Mouse (Mus musculus) hindbrain, embryonic 11.5 days (tissue): ENCODE measurements around the gene Ciao2b. TPM values are rescaled to one million over a fixed set of nuclear protein-coding genes. Genes with fewer than 3 reads are reported as not detected.
"Not testable (repeated sequence)": the region's sequence is repeated elsewhere in the genome, so short reads cannot be mapped to it uniquely, and the experiment has no call there.

Experiments
- ATAC-seq: fragments of 200-750 bp; cut with Nextera tagmentation; 2 replicates; pipeline ENCODE4 v1.8.0; 2017; ENCODE audit warnings: mild to moderate bottlenecking, moderate TSS enrichment, moderate library complexity; ENCODE audit not compliant: low FRiP score
- DNase-seq: peaks from one replicate; pipeline ENCODE4 v3.0.0-alpha.2; 2015; ENCODE audit warnings: low spot score
- H3K27ac ChIP-seq: fragments of 300-500 bp; sonication (generic); 2 replicates; pipeline ENCODE4 v1.5.1; 2014; ENCODE audit warnings: mild to moderate bottlenecking, low read depth, low read length
- H3K27me3 ChIP-seq: fragments of 300-500 bp; sonication (generic); 2 replicates; pipeline ENCODE4 v1.6.1; 2014; ENCODE audit warnings: mild to moderate bottlenecking, low read length, moderate library complexity, mixed read lengths; ENCODE audit not compliant: control insufficient read depth, insufficient read depth
- H3K36me3 ChIP-seq: fragments of 300-500 bp; sonication (generic); 2 replicates; pipeline ENCODE4 v1.6.1; 2014; ENCODE audit warnings: mild to moderate bottlenecking, low read length, moderate library complexity, mixed read lengths; ENCODE audit not compliant: control insufficient read depth, insufficient read depth
- H3K4me1 ChIP-seq: fragments of 300-500 bp; sonication (generic); replicated peaks from 2 replicates; pipeline ENCODE4 v1.6.1; 2014; ENCODE audit warnings: low read length, mixed read lengths; ENCODE audit not compliant: control insufficient read depth, insufficient read depth
- H3K4me2 ChIP-seq: fragments of 300-500 bp; sonication (generic); replicated peaks from 2 replicates; pipeline ENCODE4 v1.6.1; 2014; ENCODE audit warnings: mild to moderate bottlenecking, low read depth, low read length
- H3K4me3 ChIP-seq: fragments of 300-500 bp; sonication (generic); 2 replicates; pipeline ENCODE4 v1.5.1; 2014; ENCODE audit warnings: low read depth, low read length
- H3K9ac ChIP-seq: fragments of 300-500 bp; sonication (generic); 2 replicates; pipeline ENCODE4 v1.6.1; 2014; ENCODE audit warnings: low read depth, low read length
- H3K9me3 ChIP-seq: fragments of 300-500 bp; sonication (generic); 2 replicates; pipeline ENCODE4 v1.6.1; 2016; ENCODE audit warnings: low read length; ENCODE audit not compliant: control insufficient read depth
- WGBS: fragments of 180-500 bp; shearing (Covaris S2); extraction: QIAGEN DNeasy Blood & Tissue Kit; methylation state at CpG from one replicate; pipeline ENCODE4 v1.1.7; 2014; 5-methylcytosine and 5-hydroxymethylcytosine counted together
- polyA plus RNA-seq: library from polyadenylated mRNA; unstranded; fragments of >200 nt; fragmentation: Nextera tagmentation; extraction: Ambion mirVana; gene quantifications from 2 replicates; pipeline ENCODE4 v1.2.1, GENCODE M21; 2014

Gene Ciao2b
- polyA plus RNA-seq: 99.6 and 103 TPM in 2 replicates

GRCm38 (mm10) chr8:104641426-104642323 is at the start of gene Ciao2b:
Gene Ciao2b (minus strand): TSS chr8:104641965.
- Histone ChIP-seq H3K4me1 (no peaks in the 10 kb centered on the region; the same call in 1 of the 2 replicates), H3K27ac (peak within 1 kb of the TSS; percentile 47; the same call in 1 of the 2 replicates), H3K36me3 (no peaks in the 10 kb centered on the region), H3K4me2 (peak within 1 kb of the TSS; percentile 77), H3K9ac (peak within 1 kb of the TSS; percentile 86), H3K9me3 (no peaks in the 10 kb centered on the region), H3K4me3 (peak within 1 kb of the TSS; percentile 87), H3K27me3 (no peaks in the 10 kb centered on the region)
- peak; percentile 96 for ATAC-seq
- DNase-seq: peak; percentile 89
- 1% methylated on average over 66 of the region's 66 CpGs for WGBS

GRCm38 (mm10) chr8:104688433-104688832 is 46.7 kb upstream of the Ciao2b start:
- no peak overlapping the region for H3K4me2 ChIP-seq
- H3K27ac ChIP-seq: no peak overlapping the region
- no peaks in the 10 kb centered on the region for H3K4me1 ChIP-seq
- DNase-seq: no peak
- H3K9ac ChIP-seq: no peak overlapping the region
- no peaks in the 10 kb centered on the region for H3K9me3 ChIP-seq
- H3K27me3 ChIP-seq: no peaks in the 10 kb centered on the region
- no peaks in the 10 kb centered on the region for H3K36me3 ChIP-seq
- no peak for ATAC-seq
- WGBS: 88% methylated on average over 4 of the region's 4 CpGs
- no peak overlapping the region for H3K4me3 ChIP-seq

GRCm38 (mm10) chr8:104655614-104656013 is 13.8 kb upstream of the Ciao2b start:
- Histone ChIP-seq H3K9me3 (no peaks in the 10 kb centered on the region), H3K27me3 (no peaks in the 10 kb centered on the region), H3K4me2 (no peak overlapping the region), H3K36me3 (no peaks in the 10 kb centered on the region), H3K4me3 (no peak overlapping the region), H3K27ac (no peak overlapping the region), H3K4me1 (no peaks in the 10 kb centered on the region), H3K9ac (no peak overlapping the region)
- DNase-seq: no peak
- 82% methylated on average over 4 of the region's 4 CpGs for WGBS
- no peak for ATAC-seq

- Histone ChIP-seq H3K36me3 (no peaks in the 10 kb centered on the region), H3K4me2 (no peak overlapping the region), H3K9ac (no peak overlapping the region), H3K4me1 (no peaks in the 10 kb centered on the region), H3K4me3 (no peak overlapping the region), H3K9me3 (no peaks in the 10 kb centered on the region), H3K27ac (no peak overlapping the region), H3K27me3 (no peaks in the 10 kb centered on the region)
- peak; percentile 85 for DNase-seq
- ATAC-seq: peak; percentile 76; the same call in 1 of the 2 replicates
- 4% methylated on average over 3 of the region's 3 CpGs for WGBS
Measured at GRCm38 (mm10) chr8:104654984-104655383, 13.2 kb upstream of the Ciao2b start.

GRCm38 (mm10) chr8:104644187-104644586 is 2.4 kb upstream of the Ciao2b start:
- not testable (repeated sequence) for H3K27me3 ChIP-seq, H3K27ac ChIP-seq, ATAC-seq, H3K9me3 ChIP-seq, H3K36me3 ChIP-seq, H3K9ac ChIP-seq, H3K4me1 ChIP-seq, DNase-seq, H3K4me3 ChIP-seq, H3K4me2 ChIP-seq
- WGBS: 74% methylated on average over 3 of the region's 3 CpGs

- H3K27ac ChIP-seq: no peak overlapping the region
- H3K9ac ChIP-seq: peak overlapping the region; percentile 86
- no peak for DNase-seq
- H3K4me1 ChIP-seq: no peaks in the 10 kb centered on the region; the same call in 1 of the 2 replicates
- peak overlapping the region; percentile 54 for H3K4me2 ChIP-seq
- H3K4me3 ChIP-seq: peak overlapping the region; percentile 87
- no peaks in the 10 kb centered on the region for H3K9me3 ChIP-seq
- ATAC-seq: peak; percentile 42
- H3K27me3 ChIP-seq: no peaks in the 10 kb centered on the region
- 75% methylated on average over 6 of the region's 6 CpGs for WGBS
- H3K36me3 ChIP-seq: no peaks in the 10 kb centered on the region
Measured at GRCm38 (mm10) chr8:104642324-104642654, 524 bp upstream of the Ciao2b start.

- Histone ChIP-seq H3K4me3 (peak overlapping the region; percentile 87), H3K27me3 (no peaks in the 10 kb centered on the region), H3K27ac (no peak overlapping the region), H3K9me3 (no peaks in the 10 kb centered on the region), H3K4me2 (peak overlapping the region; percentile 77), H3K36me3 (no peaks in the 10 kb centered on the region), H3K9ac (peak overlapping the region; percentile 86), H3K4me1 (no peaks in the 10 kb centered on the region; the same call in 1 of the 2 replicates)
- DNase-seq (peak; percentile 17), ATAC-seq (no peak; the same call in 1 of the 2 replicates)
- 11% methylated on average over 25 of the region's 25 CpGs for WGBS
Measured at GRCm38 (mm10) chr8:104640831-104641370, 864 bp downstream of the Ciao2b start.

GRCm38 (mm10) chr8:104640241-104640640 is 1.5 kb downstream of the Ciao2b start:
- H3K36me3 ChIP-seq: no peaks in the 10 kb centered on the region

More at GRCm38 (mm10) chr8:104640241-104640640, 1.5 kb downstream of the Ciao2b start:
- H3K4me1 ChIP-seq: no peaks in the 10 kb centered on the region; the same call in 1 of the 2 replicates
- H3K27me3 ChIP-seq: no peaks in the 10 kb centered on the region
- no peak overlapping the region for H3K9ac ChIP-seq
- no peaks in the 10 kb centered on the region for H3K9me3 ChIP-seq
- 87% methylated on average over 7 of the region's 7 CpGs for WGBS
- DNase-seq (no peak), ATAC-seq (no peak)
- no peak overlapping the region for H3K27ac ChIP-seq
- 0 out of 2 replicates have a peak overlapping the region, but pooled peaks have one; percentile 12 for H3K4me3 ChIP-seq
- H3K4me2 ChIP-seq: peak overlapping the region; percentile 77; the same call in 1 of the 2 replicates
